Mouse (Mus musculus) kidney, postnatal 10 days (tissue): ENCODE results near the gene Naga.

Experiments
- DNase-seq: peaks from one replicate; pipeline ENCODE4 v3.0.0; 2021; ENCODE audit warnings: mixed read lengths

The Naga gene

GRCm38 (mm10) chr15:82354126-82354945, 15.6 kb upstream of the Naga start, which contains the start of gene Ndufa6:
Ndufa6 (minus strand) TSS chr15:82354322.
- DNase-seq: peak; percentile 98

GRCm38 (mm10) chr15:82353745-82354113, 15.0 kb upstream of the Naga start:
- DNase-seq: no peak

GRCm38 (mm10) chr15:82353078-82353744, 14.5 kb upstream of the Naga start:
- DNase-seq: no peak

- no peak for DNase-seq
Observed at GRCm38 (mm10) chr15:82351480-82351879, 12.8 kb upstream of the Naga start.

GRCm38 (mm10) chr15:82350349-82350748, 11.6 kb upstream of the Naga start:
- no peak for DNase-seq

GRCm38 (mm10) chr15:82348999-82349341, 10.2 kb upstream of the Naga start:
- DNase-seq: no peak

- no peak for DNase-seq
Observed at GRCm38 (mm10) chr15:82348258-82348998, 9.7 kb upstream of the Naga start.

GRCm38 (mm10) chr15:82347852-82348251, 9.1 kb upstream of the Naga start:
- no peak for DNase-seq

- DNase-seq: no peak
Observed at GRCm38 (mm10) chr15:82347303-82347676, 8.6 kb upstream of the Naga start.

- no peak for DNase-seq
Observed at GRCm38 (mm10) chr15:82346580-82347302, 8.0 kb upstream of the Naga start.

- DNase-seq: peak; percentile 98
Observed at GRCm38 (mm10) chr15:82345820-82346470, 7.2 kb upstream of the Naga start.

- no peak for DNase-seq
Observed at GRCm38 (mm10) chr15:82344971-82345370, 6.2 kb upstream of the Naga start.

- DNase-seq: peak; percentile 63
Observed at GRCm38 (mm10) chr15:82343368-82344287, 4.9 kb upstream of the Naga start.

GRCm38 (mm10) chr15:82342543-82342935, 3.8 kb upstream of the Naga start:
- DNase-seq: no peak

- no peak for DNase-seq
Observed at GRCm38 (mm10) chr15:82341675-82342542, 3.2 kb upstream of the Naga start.

- DNase-seq: peak; percentile 78
Observed at GRCm38 (mm10) chr15:82341036-82341501, 2.3 kb upstream of the Naga start.

- DNase-seq: no peak
Observed at GRCm38 (mm10) chr15:82340414-82341035, 1.8 kb upstream of the Naga start.

GRCm38 (mm10) chr15:82339634-82340254, 1.0 kb upstream of the Naga start:
- no peak for DNase-seq

GRCm38 (mm10) chr15:82339150-82339549, 425 bp upstream of the Naga start:
- DNase-seq: no peak
